Mouse (Mus musculus): ENCODE data around the gene Arl14. TPM values are rescaled to one million over a fixed set of nuclear protein-coding genes. Genes with fewer than 3 reads are reported as not detected.
"Not testable (repeated sequence)": the region's sequence is repeated elsewhere in the genome, so short reads cannot be mapped to it uniquely, and the experiment has no call there.

The Arl14 gene
- polyA plus RNA-seq, 1 experiment: not detected

DNA sequence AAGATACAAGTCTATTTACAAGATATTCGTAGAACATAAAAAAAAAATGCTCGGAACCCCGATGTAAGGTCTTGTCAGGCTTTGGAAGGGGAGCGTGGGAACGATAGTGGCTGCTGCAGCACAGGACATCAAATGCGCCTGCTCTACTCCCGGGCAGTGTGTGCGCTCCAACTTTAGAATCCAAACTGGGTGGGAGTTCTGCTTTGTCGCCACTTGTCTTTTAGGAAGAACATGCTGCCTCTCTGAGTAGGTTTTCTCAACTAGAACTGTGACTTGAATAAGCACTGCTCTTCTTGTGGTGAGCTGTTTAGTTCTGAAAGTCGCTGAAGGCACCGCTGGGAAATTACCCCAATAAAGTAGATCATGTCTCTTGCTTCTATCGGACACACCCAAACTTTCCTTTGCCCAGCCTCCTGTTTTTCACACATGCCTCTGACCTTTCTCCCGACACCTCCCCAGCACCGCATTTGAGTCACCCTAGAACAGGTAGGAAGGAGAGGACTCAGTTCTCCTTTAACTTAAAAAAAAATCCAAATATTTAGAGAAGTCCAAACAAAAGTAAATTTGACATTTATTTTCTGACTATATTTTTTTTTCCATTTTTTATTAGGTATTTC lies 9.4 kb downstream of the Arl14 start:
- Histone ChIP-seq H3K4me3 (ENCODE audit: control insufficient read depth, low read depth, low read length) (no peak overlapping the region), H3K27ac (ENCODE audit: control insufficient read depth, insufficient read depth, low read depth, low read length) (no peak overlapping the region), H3K36me3 (ENCODE audit: control insufficient read depth, insufficient read depth, low read length) (no peaks in the 10 kb centered on the region), H3K4me1 (ENCODE audit: control insufficient read depth, insufficient read depth, low read length) (no peaks in the 10 kb centered on the region), H3K27me3 (ENCODE audit: control insufficient read depth, insufficient read depth, low read length) (no peaks in the 10 kb centered on the region)
- no peak for TF ChIP-seq CTCF (IDR thresholded peaks at IDR 0.05; ENCODE audit: control insufficient read depth, insufficient read depth, insufficient replicate concordance, low read depth, low read length)

DNA sequence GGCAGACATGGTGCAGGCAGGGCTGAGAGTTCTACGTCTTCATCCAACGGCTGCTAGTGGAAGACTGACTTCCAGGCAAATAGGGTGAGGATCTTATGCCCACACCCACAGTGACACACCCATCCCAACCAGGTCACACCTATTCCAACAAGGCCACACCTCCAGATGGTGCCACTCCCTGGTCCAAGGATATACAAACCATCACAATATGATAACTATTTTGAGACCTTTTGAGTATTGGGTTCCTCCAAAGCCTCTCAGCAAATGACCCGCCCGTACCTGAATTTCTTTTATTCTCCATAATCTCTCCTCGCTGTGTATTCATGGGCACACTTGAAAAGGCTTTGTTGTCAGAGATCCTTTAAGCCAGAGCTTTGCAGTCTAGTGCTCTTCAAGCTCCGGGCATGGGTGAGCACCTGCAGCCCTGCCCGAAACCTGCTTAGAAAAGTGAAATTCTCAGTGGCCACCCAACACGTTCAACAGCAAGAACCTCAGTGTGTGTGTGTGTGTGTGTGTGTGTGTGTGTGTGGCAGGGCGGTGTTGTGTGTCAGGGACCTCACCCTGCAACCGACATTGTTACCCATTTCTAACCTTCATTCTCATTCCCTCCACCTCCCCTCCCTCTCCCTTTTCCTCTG lies 11.5 kb downstream of the Arl14 start:
- not testable (repeated sequence) for H3K27me3 ChIP-seq (ENCODE audit: control insufficient read depth, insufficient read depth, low read length); H3K27ac ChIP-seq (ENCODE audit: control insufficient read depth, insufficient read depth, low read depth, low read length); H3K4me3 ChIP-seq (ENCODE audit: control insufficient read depth, low read depth, low read length); H3K4me1 ChIP-seq (ENCODE audit: control insufficient read depth, insufficient read depth, low read length); H3K36me3 ChIP-seq (ENCODE audit: control insufficient read depth, insufficient read depth, low read length)

DNA sequence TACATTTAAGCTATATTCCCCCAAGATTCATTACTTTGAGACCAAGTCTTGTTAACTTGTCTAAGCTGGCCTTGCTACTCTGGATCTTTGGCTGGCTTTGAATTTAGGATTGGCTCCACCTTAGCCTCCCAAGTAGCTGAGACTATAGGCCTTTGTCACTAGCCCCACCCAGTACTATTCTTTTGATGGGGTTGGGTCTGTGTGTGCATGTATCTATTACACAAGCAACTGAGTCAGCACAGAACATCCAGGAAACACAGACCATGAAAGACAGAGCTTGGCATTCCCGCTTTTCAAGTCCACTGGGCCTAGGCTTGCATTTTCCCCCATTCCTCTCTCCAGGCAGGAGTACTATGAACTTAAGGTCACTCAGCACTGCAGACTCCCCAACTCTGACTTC lies 12.3 kb downstream of the Arl14 start:
- TF ChIP-seq CTCF (IDR thresholded peaks at IDR 0.05; ENCODE audit: control insufficient read depth, insufficient read depth, insufficient replicate concordance, low read depth, low read length): no peak
- no peak for TF ChIP-seq POLR2A (IDR thresholded peaks at IDR 0.05; ENCODE audit: control insufficient read depth, low read depth, low read length)
- Histone ChIP-seq H3K4me3 (ENCODE audit: control insufficient read depth, low read depth, low read length) (no peak overlapping the region), H3K27me3 (ENCODE audit: control insufficient read depth, insufficient read depth, low read length) (no peaks in the 10 kb centered on the region), H3K4me1 (ENCODE audit: control insufficient read depth, insufficient read depth, low read length) (no peaks in the 10 kb centered on the region), H3K27ac (ENCODE audit: control insufficient read depth, insufficient read depth, low read depth, low read length) (no peak overlapping the region), H3K36me3 (ENCODE audit: control insufficient read depth, insufficient read depth, low read length) (no peaks in the 10 kb centered on the region)

DNA sequence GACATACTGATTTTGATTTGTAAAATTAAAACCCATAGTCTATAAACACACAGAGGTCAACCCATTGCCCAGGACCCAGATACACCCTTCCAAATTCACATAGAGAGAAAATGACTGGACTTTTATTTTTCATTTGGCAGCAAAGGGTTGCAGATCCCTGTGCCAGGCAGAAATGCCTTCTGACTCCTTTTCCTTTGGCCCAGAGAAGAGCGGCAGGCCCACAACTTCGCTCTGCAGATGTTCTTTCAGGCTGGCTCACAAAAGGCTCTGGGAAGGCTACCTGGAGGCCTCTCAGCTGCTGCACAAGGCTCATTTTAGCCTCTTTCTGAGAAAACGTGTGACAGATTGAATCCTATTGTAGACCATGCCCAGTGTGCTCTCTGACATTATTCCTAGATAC lies 13.6 kb downstream of the Arl14 start:
- H3K27ac ChIP-seq (ENCODE audit: control insufficient read depth, insufficient read depth, low read depth, low read length): no peak overlapping the region
- H3K27me3 ChIP-seq (ENCODE audit: control insufficient read depth, insufficient read depth, low read length): no peaks in the 10 kb centered on the region
- TF ChIP-seq CTCF (IDR thresholded peaks at IDR 0.05; ENCODE audit: control insufficient read depth, insufficient read depth, insufficient replicate concordance, low read depth, low read length) (no peak), POLR2A (IDR thresholded peaks at IDR 0.05; ENCODE audit: control insufficient read depth, low read depth, low read length) (no peak)
- no peaks in the 10 kb centered on the region for H3K36me3 ChIP-seq (ENCODE audit: control insufficient read depth, insufficient read depth, low read length)
- no peaks in the 10 kb centered on the region for H3K4me1 ChIP-seq (ENCODE audit: control insufficient read depth, insufficient read depth, low read length)
- no peak overlapping the region for H3K4me3 ChIP-seq (ENCODE audit: control insufficient read depth, low read depth, low read length)

DNA sequence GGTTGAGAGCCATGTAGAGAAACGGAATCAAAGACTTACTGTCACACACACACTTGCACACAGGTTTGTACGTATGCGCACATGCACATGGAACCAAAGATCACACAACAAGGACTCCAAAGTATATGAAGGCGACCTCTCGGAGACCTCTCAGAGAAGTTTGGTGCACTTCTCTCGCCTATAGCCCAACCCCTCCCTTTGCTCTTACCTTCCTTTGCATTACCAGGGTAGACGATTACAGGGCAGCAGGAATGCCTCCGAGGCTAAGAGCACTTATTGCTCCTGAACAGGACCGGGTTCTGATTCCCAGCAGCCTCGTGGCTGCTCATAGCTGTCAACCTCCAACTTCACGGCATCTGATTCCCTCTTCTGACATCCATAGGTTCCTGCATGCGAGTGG lies 14.3 kb downstream of the Arl14 start:
- Histone ChIP-seq H3K4me1 (ENCODE audit: control insufficient read depth, insufficient read depth, low read length) (no peaks in the 10 kb centered on the region), H3K4me3 (ENCODE audit: control insufficient read depth, low read depth, low read length) (no peak overlapping the region), H3K27ac (ENCODE audit: control insufficient read depth, insufficient read depth, low read depth, low read length) (no peak overlapping the region), H3K27me3 (ENCODE audit: control insufficient read depth, insufficient read depth, low read length) (no peaks in the 10 kb centered on the region), H3K36me3 (ENCODE audit: control insufficient read depth, insufficient read depth, low read length) (no peaks in the 10 kb centered on the region)
- TF ChIP-seq POLR2A (IDR thresholded peaks at IDR 0.05; ENCODE audit: control insufficient read depth, low read depth, low read length) (no peak), CTCF (IDR thresholded peaks at IDR 0.05; ENCODE audit: control insufficient read depth, insufficient read depth, insufficient replicate concordance, low read depth, low read length) (no peak)

DNA sequence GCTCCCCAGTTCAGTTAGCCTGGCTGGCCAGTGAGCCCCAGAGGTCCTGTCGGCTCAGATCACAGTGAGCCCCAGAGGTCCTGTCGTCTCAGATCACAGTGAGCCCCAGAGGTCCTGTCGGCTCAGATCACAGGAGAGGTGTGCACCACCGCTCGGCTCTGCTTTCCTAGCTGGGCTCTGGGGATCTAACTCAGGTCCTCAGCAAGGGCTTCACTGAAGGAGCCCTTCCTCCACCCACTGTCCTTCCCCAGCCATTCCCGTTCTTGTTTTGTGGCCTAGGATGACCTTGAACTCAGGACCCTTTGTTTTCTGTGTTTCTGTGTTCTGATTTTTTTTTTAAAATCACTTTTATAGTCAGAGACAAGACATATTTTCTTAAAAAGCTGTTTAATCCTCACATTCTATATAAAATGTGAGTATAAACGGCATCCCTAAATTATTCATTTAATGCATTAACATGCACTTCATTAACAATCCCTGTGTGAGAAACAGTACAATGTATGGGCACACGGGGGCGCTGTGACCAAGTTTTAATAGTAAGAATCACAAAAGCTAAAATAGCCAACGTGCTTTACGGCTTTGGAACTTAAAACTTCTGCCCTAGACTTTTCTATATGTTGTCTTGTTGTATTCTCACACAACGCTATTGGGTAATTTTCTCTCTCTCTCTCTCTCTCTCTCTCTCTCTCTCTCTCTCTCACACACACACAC lies 16.1 kb downstream of the Arl14 start:
- no peaks in the 10 kb centered on the region for H3K27me3 ChIP-seq (ENCODE audit: control insufficient read depth, insufficient read depth, low read length)
- no peaks in the 10 kb centered on the region for H3K36me3 ChIP-seq (ENCODE audit: control insufficient read depth, insufficient read depth, low read length)
- no peak overlapping the region for H3K4me3 ChIP-seq (ENCODE audit: control insufficient read depth, low read depth, low read length)
- H3K4me1 ChIP-seq (ENCODE audit: control insufficient read depth, insufficient read depth, low read length): no peaks in the 10 kb centered on the region
- TF ChIP-seq POLR2A (IDR thresholded peaks at IDR 0.05; ENCODE audit: control insufficient read depth, low read depth, low read length): no peak
- TF ChIP-seq CTCF (IDR thresholded peaks at IDR 0.05; ENCODE audit: control insufficient read depth, insufficient read depth, insufficient replicate concordance, low read depth, low read length): no peak
- no peak overlapping the region for H3K27ac ChIP-seq (ENCODE audit: control insufficient read depth, insufficient read depth, low read depth, low read length)

DNA sequence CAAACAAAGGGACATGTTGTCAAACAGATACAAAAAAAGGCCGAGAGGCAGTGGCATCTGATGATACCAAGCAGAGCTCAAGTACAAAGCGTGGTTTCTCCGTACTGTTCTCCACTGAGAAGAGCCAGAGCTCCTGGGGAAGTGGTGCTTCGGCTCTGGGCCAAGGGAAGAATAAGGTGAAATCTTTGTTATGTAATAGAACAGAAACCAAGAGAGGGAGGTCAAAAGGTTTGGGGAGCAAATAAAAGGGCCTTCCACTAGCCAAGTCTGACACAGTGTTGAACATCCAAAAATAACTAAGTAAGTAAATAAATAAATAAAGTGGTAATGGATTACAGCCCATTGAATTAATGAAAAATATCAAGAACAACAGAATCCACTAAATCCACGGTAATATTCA lies 17.0 kb downstream of the Arl14 start:
- no peak overlapping the region for H3K27ac ChIP-seq (ENCODE audit: control insufficient read depth, insufficient read depth, low read depth, low read length)
- H3K27me3 ChIP-seq (ENCODE audit: control insufficient read depth, insufficient read depth, low read length): no peaks in the 10 kb centered on the region
- no peaks in the 10 kb centered on the region for H3K4me1 ChIP-seq (ENCODE audit: control insufficient read depth, insufficient read depth, low read length)
- no peak for TF ChIP-seq POLR2A (IDR thresholded peaks at IDR 0.05; ENCODE audit: control insufficient read depth, low read depth, low read length)
- TF ChIP-seq CTCF (IDR thresholded peaks at IDR 0.05; ENCODE audit: control insufficient read depth, insufficient read depth, insufficient replicate concordance, low read depth, low read length): no peak
- H3K36me3 ChIP-seq (ENCODE audit: control insufficient read depth, insufficient read depth, low read length): no peaks in the 10 kb centered on the region
- H3K4me3 ChIP-seq (ENCODE audit: control insufficient read depth, low read depth, low read length): no peak overlapping the region

Data from testis, adult 2 months (tissue).